In genomic region chr12:110738158-110738921, GRCm38 (mm10) we compare ENCODE assay signal across 8 mouse cellular contexts. TPM values are rescaled to one million over a fixed set of nuclear protein-coding genes. Genes with fewer than 3 reads are reported as not detected.
DNase-seq lines count a peak whose midpoint lies in the region; ATAC-seq and TF ChIP-seq lines count a peak whose summit lies in the region.

No protein-coding gene starts in this region.

- no peaks in the 10 kb centered on the region for H3K27me3 ChIP-seq in Patski
- H3K27me3 ChIP-seq in forebrain, embryonic 11.5 days (ENCODE audit: control insufficient read depth, insufficient read depth, low read length) = peaks cover 4% of the 10 kb centered on the region; the same call in 1 of the 2 replicates
- H3K27me3 ChIP-seq in hindbrain, postnatal 0 days (ENCODE audit: insufficient read depth, low read length) = no peaks in the 10 kb centered on the region
- peaks cover 19% of the 10 kb centered on the region for H3K27me3 ChIP-seq in liver, embryonic 12.5 days (replicated peaks)

- no peak for TF ChIP-seq CTCF in Patski (IDR thresholded peaks at IDR 0.05)
- TF ChIP-seq CTCF in hindbrain, postnatal 0 days (IDR thresholded peaks at IDR 0.05; ENCODE audit: low read depth) = no peak

- peak overlapping the region; percentile 71; the same call in 1 of the 2 replicates for H3K27ac ChIP-seq in forebrain, embryonic 11.5 days (ENCODE audit: low read depth, low read length)
- peak overlapping the region; percentile 90 for H3K27ac ChIP-seq in hindbrain, postnatal 0 days
- H3K27ac ChIP-seq in liver, embryonic 12.5 days = peak overlapping the region; percentile 80

- H3K4me1 ChIP-seq in forebrain, embryonic 11.5 days (replicated peaks; ENCODE audit: control insufficient read depth, insufficient read depth, low read length) = peaks cover 9% of the 10 kb centered on the region; the same call in 1 of the 2 replicates
- peaks cover 12% of the 10 kb centered on the region for H3K4me1 ChIP-seq in hindbrain, postnatal 0 days (ENCODE audit: insufficient read depth, low read length)
- H3K4me1 ChIP-seq in liver, embryonic 12.5 days = peaks cover 36% of the 10 kb centered on the region

- peak; percentile 19 for ATAC-seq in Patski
- ATAC-seq in forebrain, embryonic 11.5 days (replicated peaks; ENCODE audit: low FRiP score) = no peak; the same call in 1 of the 2 replicates
- peak; percentile 79 for ATAC-seq in hindbrain, postnatal 0 days
- peak; percentile 53 for ATAC-seq in liver, embryonic 12.5 days

- WGBS in forebrain, embryonic 11.5 days = under 1% methylated on average over 50 of the region's 72 CpGs
- 1% methylated on average over 59 of the region's 72 CpGs for WGBS in hindbrain, postnatal 0 days
- WGBS in liver, embryonic 12.5 days (ENCODE audit: insufficient replicate concordance) = under 1% methylated on average over 68 of the region's 72 CpGs

- H3K4me3 ChIP-seq in forebrain, embryonic 11.5 days (ENCODE audit: low read depth, low read length) = peak overlapping the region; percentile 99
- peak overlapping the region; percentile 97 for H3K4me3 ChIP-seq in hindbrain, postnatal 0 days (ENCODE audit: low read length)
- peak overlapping the region; percentile 87 for H3K4me3 ChIP-seq in liver, embryonic 12.5 days

- POLR2A ChIA-PET in Patski (lab: Charles Lee) = interaction anchor here (0.7 to 1.5 kb wide), 4 partner anchors 32 to 71 kb away, joined by 3 to 4 read pairs (median 3); no protein-coding TSS in a partner anchor

- CTCF ChIA-PET in Patski (lab: Charles Lee) = interaction anchor here (0.9 to 1.9 kb wide), 2 partner anchors 103 to 105 kb away, joined by 3 to 4 read pairs; partner anchors contain the start of gene Mok

- in situ Hi-C loops in Patski (cut with MboI; ENCODE audit: low pct_unique_long_range_greater_than_20kb) = loop anchor here (10.0 kb wide), 1 partner anchor 106 kb away; the partner anchor contains the start of gene Mok

- no peaks in the 10 kb centered on the region for H3K9me3 ChIP-seq in forebrain, embryonic 11.5 days (ENCODE audit: control insufficient read depth, low read length)
- no peaks in the 10 kb centered on the region for H3K9me3 ChIP-seq in hindbrain, postnatal 0 days (ENCODE audit: low read length)
- H3K9me3 ChIP-seq in liver, embryonic 12.5 days (replicated peaks) = no peaks in the 10 kb centered on the region

- no peaks in the 10 kb centered on the region for H3K36me3 ChIP-seq in forebrain, embryonic 11.5 days (ENCODE audit: control insufficient read depth, insufficient read depth, low read length)
- H3K36me3 ChIP-seq in hindbrain, postnatal 0 days (ENCODE audit: insufficient read depth, low read length) = no peaks in the 10 kb centered on the region
- H3K36me3 ChIP-seq in liver, embryonic 12.5 days = peaks cover 14% of the 10 kb centered on the region; the same call in 1 of the 2 replicates

- peak; percentile 13 to 17 for DNase-seq in layer of hippocampus, postnatal 25 days (ENCODE audit: extremely low spot score in 1 of 2, low spot score in 1 of 2)
- no peak for DNase-seq in layer of hippocampus, adult 8-10 months (ENCODE audit: low spot score in 2 of 2)
- DNase-seq in Patski (ENCODE audit: low read depth, low spot score) = no peak
- no peak for DNase-seq in forebrain, embryonic 11.5 days (ENCODE audit: low spot score)
- peak; percentile 19 for DNase-seq in hindbrain, postnatal 0 days (ENCODE audit: low spot score)
- peak; percentile 49 for DNase-seq in naive thymus-derived CD4-positive, alpha-beta T cell, adult 2 months (ENCODE audit: low read depth)
- DNase-seq in retina, embryonic 14.5 days (ENCODE audit: low spot score) = no peak

- peak overlapping the region; percentile 85 for H3K4me2 ChIP-seq in forebrain, embryonic 11.5 days (ENCODE audit: low read depth, low read length, severe bottlenecking)
- peak overlapping the region; percentile 66 for H3K4me2 ChIP-seq in hindbrain, postnatal 0 days (ENCODE audit: low read depth, low read length)
- H3K4me2 ChIP-seq in liver, embryonic 12.5 days = peak overlapping the region; percentile 99

- peak overlapping the region; percentile 94 for H3K9ac ChIP-seq in forebrain, embryonic 11.5 days (ENCODE audit: low read length)
- H3K9ac ChIP-seq in hindbrain, postnatal 0 days (replicated peaks; ENCODE audit: low read length) = peak overlapping the region; percentile 94
- peak overlapping the region; percentile 96 for H3K9ac ChIP-seq in liver, embryonic 12.5 days

RNA-seq across cellular contexts. Expression of gene Wdr20, which starts 0.6 kb away (rescaled TPM):
- total RNA-seq in layer of hippocampus, postnatal 25 days (2021) = 10 to 100 TPM; 38.8 to 41.6 TPM
- 10 to 100 TPM; 44.8 to 62.6 (median 50.4) TPM for total RNA-seq in layer of hippocampus, adult 8-10 months (2022)
- 30.2 TPM for polyA plus RNA-seq in Patski (2021)
- polyA plus RNA-seq in forebrain, embryonic 11.5 days (2014; fragmentation: Nextera tagmentation; extraction: Ambion mirVana) = 25.2 and 30.4 TPM in 2 replicates
- total RNA-seq in hindbrain, postnatal 0 days (2014; rRNA removed) = 27.2 and 28.8 TPM in 2 replicates
- 17.1 and 17.7 TPM in 2 replicates for polyA plus RNA-seq in hindbrain, postnatal 0 days (2015; fragmentation: Nextera tagmentation; extraction: Ambion mirVana)
- polyA plus RNA-seq in liver, embryonic 12.5 days (2016; fragmentation: Nextera tagmentation; extraction: Ambion mirVana) = 14.2 and 16.0 TPM in 2 replicates

RNA-seq across cellular contexts. Expression of gene Hsp90aa1, which starts 35.8 kb away (rescaled TPM):
- 100 to 1,000 TPM; 874 to 929 TPM for total RNA-seq in layer of hippocampus, postnatal 25 days (2021)
- total RNA-seq in layer of hippocampus, adult 8-10 months (2022) = 1,000 to 10,000 TPM in 2 of 4 experiments, 100 to 1,000 TPM in 2; 961 to 1,174 (median 991) TPM
- 576 TPM for polyA plus RNA-seq in Patski (2021)
- 1,424 and 1,481 TPM in 2 replicates for polyA plus RNA-seq in forebrain, embryonic 11.5 days (2014; fragmentation: Nextera tagmentation; extraction: Ambion mirVana)
- 577 and 701 TPM in 2 replicates for total RNA-seq in hindbrain, postnatal 0 days (2014; rRNA removed)
- 1,486 and 1,521 TPM in 2 replicates for polyA plus RNA-seq in hindbrain, postnatal 0 days (2015; fragmentation: Nextera tagmentation; extraction: Ambion mirVana)
- polyA plus RNA-seq in liver, embryonic 12.5 days (2016; fragmentation: Nextera tagmentation; extraction: Ambion mirVana) = 1,099 and 1,203 TPM in 2 replicates

RNA-seq across cellular contexts. Expression of gene 1700001K19Rik, which starts 55.9 kb away (rescaled TPM):
- not detected for total RNA-seq in layer of hippocampus, postnatal 25 days (2021)
- not detected for total RNA-seq in layer of hippocampus, adult 8-10 months (2022)
- polyA plus RNA-seq in Patski (2021) = 0.12 TPM
- polyA plus RNA-seq in forebrain, embryonic 11.5 days (2014; fragmentation: Nextera tagmentation; extraction: Ambion mirVana) = 0.27 TPM in 1 of 2 replicates, not detected in the other
- not detected in 2 replicates for total RNA-seq in hindbrain, postnatal 0 days (2014; rRNA removed)
- polyA plus RNA-seq in hindbrain, postnatal 0 days (2015; fragmentation: Nextera tagmentation; extraction: Ambion mirVana) = 0.15 and 0.44 TPM in 2 replicates
- not detected in 2 replicates for polyA plus RNA-seq in liver, embryonic 12.5 days (2016; fragmentation: Nextera tagmentation; extraction: Ambion mirVana)

Comparison
In these comparisons a context has a peak if more than half of its experiments do, and no peak if none do; other contexts are left out.
1. DNase-seq: peak in layer of hippocampus, postnatal 25 days (2 of 2), hindbrain, postnatal 0 days (single experiment) and naive thymus-derived CD4-positive, alpha-beta T cell, adult 2 months (single experiment); none in layer of hippocampus, adult 8-10 months (0 of 2), Patski (single experiment), forebrain, embryonic 11.5 days (single experiment) and retina, embryonic 14.5 days (single experiment).
2. Peak in every context shown above with its lines, with median percentiles within 50 percentile points of each other: H3K27ac ChIP-seq, H3K4me2 ChIP-seq, H3K4me3 ChIP-seq and H3K9ac ChIP-seq.